Mouse (Mus musculus) adipose tissue, adult 10 weeks (tissue): ENCODE data around the gene Stmn1. TPM values are rescaled to one million over a fixed set of nuclear protein-coding genes. Genes with fewer than 3 reads are reported as not detected.

Experiments used
- polyA plus RNA-seq: library from polyadenylated mRNA; stranded (reverse); fragments of 350-450 nt; fragmentation: Illumina TruSeq; extraction: RNeasy Lipid Tissue Mini Kit (QIAGEN cat#74804); gene quantifications from one replicate; pipeline ENCODE4 v1.2.3, GENCODE M21; 2014; ENCODE audit warnings: low read depth, low replicate concordance

The Stmn1 gene
- polyA plus RNA-seq = 45.8 TPM

GRCm38 (mm10) chr4:134468215-134468575 lies at the start of gene Stmn1:
TSS of gene Stmn1 (plus strand) at chr4:134468320.

GRCm38 (mm10) chr4:134496595-134497210 lies 28.6 kb downstream of the Stmn1 start, which contains the start of gene Paqr7:
TSS of gene Paqr7 (plus strand) at chr4:134496697.

DNA sequence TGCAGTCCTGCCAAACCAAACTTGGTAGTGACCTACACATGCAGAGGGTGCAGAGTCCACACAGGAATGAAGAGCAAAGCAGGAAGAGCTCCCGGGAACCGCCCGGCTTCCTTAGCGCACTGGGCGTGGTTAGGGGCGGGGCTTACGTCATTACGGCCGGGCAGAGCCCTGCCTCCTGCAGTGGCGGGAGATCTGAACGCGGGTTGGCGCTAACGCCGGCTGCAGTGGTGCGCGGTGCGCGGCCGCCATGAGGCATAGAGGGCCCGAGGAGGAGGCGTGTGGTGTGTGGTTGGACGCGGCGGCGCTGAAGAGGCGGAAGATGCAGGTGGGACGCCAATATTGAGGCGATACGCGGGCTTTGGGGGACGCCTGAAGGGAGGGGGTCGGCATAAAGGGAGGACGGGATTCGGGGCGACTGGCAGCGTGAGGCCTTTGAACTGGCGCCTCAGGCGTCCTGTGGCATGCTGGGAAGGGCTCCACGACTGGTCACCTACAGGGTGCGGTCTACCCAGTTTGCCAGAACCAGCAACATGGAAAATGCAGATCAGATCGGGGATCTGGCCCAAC lies 42.8 kb downstream of the Stmn1 start, which contains the start of gene Aunip:
Gene Aunip (plus strand): TSS at position 155 of the 567 bp plus-strand sequence.

Other genes starting within 250 kb of the Stmn1 start
- 1.6 TPM for gene Catsper4, start 240.9 kb upstream of the Stmn1 start, polyA plus RNA-seq
- 8.3 TPM for gene Cnksr1, start 229.9 kb upstream of the Stmn1 start, polyA plus RNA-seq
- not detected for gene E130218I03Rik, start 224.7 kb upstream of the Stmn1 start, polyA plus RNA-seq
- 8.1 TPM for gene Zfp593, start 222.7 kb upstream of the Stmn1 start, polyA plus RNA-seq
- gene Gm30191, start 221.4 kb upstream of the Stmn1 start, polyA plus RNA-seq = not detected
- gene Grrp1, start 214.2 kb upstream of the Stmn1 start, polyA plus RNA-seq = 7.4 TPM
- 6.7 TPM for gene Pdik1l, start 180.4 kb upstream of the Stmn1 start, polyA plus RNA-seq
- 1.4 TPM for gene Trim63, start 153.2 kb upstream of the Stmn1 start, polyA plus RNA-seq
- 65.8 TPM for gene Slc30a2, start 125.1 kb upstream of the Stmn1 start, polyA plus RNA-seq
- 2.0 TPM for gene Extl1, start 84.5 kb upstream of the Stmn1 start, polyA plus RNA-seq
- 45.9 TPM for gene Pafah2, start 72.0 kb upstream of the Stmn1 start, polyA plus RNA-seq
- 15.9 TPM for gene Paqr7, start 28.4 kb downstream of the Stmn1 start, polyA plus RNA-seq
- 0.57 TPM for gene Aunip, start 42.7 kb downstream of the Stmn1 start, polyA plus RNA-seq
- gene Mtfr1l, start 67.1 kb downstream of the Stmn1 start, polyA plus RNA-seq = 91.0 TPM
- gene Selenon, start 83.8 kb downstream of the Stmn1 start, polyA plus RNA-seq = 18.4 TPM
- 9.9 TPM for gene Man1c1, start 236.0 kb downstream of the Stmn1 start, polyA plus RNA-seq